Mouse (Mus musculus): ENCODE data around the gene Zic2.

DNA sequence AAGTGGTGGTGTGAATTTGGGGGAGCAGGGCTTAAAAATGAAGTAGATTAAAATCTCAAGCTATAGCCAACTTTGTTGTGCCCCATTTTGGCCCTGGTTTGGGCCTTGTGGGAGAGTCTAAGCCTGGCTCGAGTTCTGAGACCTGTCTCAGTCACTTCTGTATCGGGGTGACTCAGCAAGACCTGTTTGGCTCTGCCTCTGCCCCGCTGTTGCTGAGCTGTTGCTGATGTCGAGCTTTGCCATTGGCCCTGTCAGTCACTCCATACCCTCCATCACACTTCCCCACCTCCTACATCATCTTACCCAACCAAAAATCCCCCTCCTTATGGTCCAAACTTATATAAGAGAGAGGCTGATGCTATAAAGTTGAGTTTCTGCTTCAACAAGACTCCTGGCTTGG, 53.2 kb downstream of the Zic2 start:
- TF ChIP-seq CTCF (IDR thresholded peaks at IDR 0.05; ENCODE audit: low read depth, low read length), result no peak
- no peak for TF ChIP-seq GATA1 (IDR thresholded peaks at IDR 0.05; ENCODE audit: borderline replicate concordance, low read length)
- TF ChIP-seq TAL1 (conservative IDR thresholded peaks at IDR 0.05; ENCODE audit: low read depth, low read length), result no peak
